Mouse (Mus musculus) midbrain, embryonic 10.5 days (tissue): ENCODE measurements around the gene Crtc1. TPM values are rescaled to one million over a fixed set of nuclear protein-coding genes. Genes with fewer than 3 reads are reported as not detected.

Experiments
- DNase-seq: peaks from one replicate; pipeline ENCODE4 v3.0.0-alpha.2; 2017; ENCODE audit warnings: low spot score
- H3K27ac ChIP-seq: fragments of 300-500 bp; sonication (generic); replicated peaks from 2 replicates; pipeline ENCODE4 v1.5.1; 2016; ENCODE audit warnings: mild to moderate bottlenecking
- H3K27me3 ChIP-seq: fragments of 300-500 bp; sonication (generic); 2 replicates; pipeline ENCODE4 v1.6.1; 2016; ENCODE audit warnings: low read depth, mild to moderate bottlenecking; ENCODE audit not compliant: poor library complexity, severe bottlenecking
- H3K36me3 ChIP-seq: fragments of 300-500 bp; sonication (generic); 2 replicates; pipeline ENCODE4 v1.6.1; 2016; ENCODE audit warnings: mild to moderate bottlenecking, moderate library complexity
- H3K4me1 ChIP-seq: fragments of 300-500 bp; sonication (generic); 2 replicates; pipeline ENCODE4 v1.6.1; 2016
- H3K4me3 ChIP-seq: fragments of 300-500 bp; sonication (generic); 2 replicates; pipeline ENCODE4 v1.5.1; 2016; ENCODE audit warnings: mild to moderate bottlenecking, moderate library complexity
- H3K9me3 ChIP-seq: fragments of 300-500 bp; sonication (generic); replicated peaks from 2 replicates; pipeline ENCODE4 v1.6.1; 2016; ENCODE audit warnings: mild to moderate bottlenecking
- WGBS: fragments of 180-500 bp; shearing (Covaris S2); methylation state at CpG from one replicate; pipeline ENCODE4 v1.1.7; 2016; 5-methylcytosine and 5-hydroxymethylcytosine counted together
- polyA plus RNA-seq: library from polyadenylated mRNA; unstranded; fragments of >200 nt; fragmentation: Nextera tagmentation; extraction: Ambion mirVana; gene quantifications from 2 replicates; pipeline ENCODE4 v1.2.1, GENCODE M21; 2016

Gene Crtc1
- polyA plus RNA-seq, 1 experiment from 2014 or later = 12.9 TPM

GRCm38 (mm10) chr8:70414310-70414946 is 25.0 kb downstream of the Crtc1 start:
- no peaks in the 10 kb centered on the region for H3K27me3 ChIP-seq
- WGBS = 90% methylated on average over 6 of the region's 6 CpGs
- DNase-seq = no peak

GRCm38 (mm10) chr8:70410281-70410680 is 29.1 kb downstream of the Crtc1 start:
- H3K27me3 ChIP-seq = no peaks in the 10 kb centered on the region
- H3K27ac ChIP-seq = 0 out of 2 replicates have a peak overlapping the region, but pooled peaks have one; percentile 17
- 0 out of 2 replicates have a peak, but pooled peaks cover 3% of the 10 kb centered on the region for H3K36me3 ChIP-seq
- H3K4me1 ChIP-seq = peaks cover 39% of the 10 kb centered on the region
- no peaks in the 10 kb centered on the region for H3K9me3 ChIP-seq
- no peak overlapping the region for H3K4me3 ChIP-seq
- DNase-seq = no peak
- 96% methylated on average over 5 of the region's 5 CpGs for WGBS

More at GRCm38 (mm10) chr8:70414310-70414946, 25.0 kb downstream of the Crtc1 start:
- Histone ChIP-seq H3K36me3 (0 out of 2 replicates have a peak, but pooled peaks cover 3% of the 10 kb centered on the region), H3K4me1 (peaks cover 35% of the 10 kb centered on the region), H3K4me3 (no peak overlapping the region), H3K27ac (no peak overlapping the region), H3K9me3 (no peaks in the 10 kb centered on the region)

- WGBS = 70% methylated on average over 9 of the region's 9 CpGs
- H3K4me3 ChIP-seq = no peak overlapping the region
- peak overlapping the region; percentile 74 for H3K27ac ChIP-seq
- DNase-seq = no peak
- H3K9me3 ChIP-seq = no peaks in the 10 kb centered on the region
- no peaks in the 10 kb centered on the region for H3K27me3 ChIP-seq
- peaks cover 5% of the 10 kb centered on the region; the same call in 1 of the 2 replicates for H3K36me3 ChIP-seq
- peaks cover 42% of the 10 kb centered on the region for H3K4me1 ChIP-seq
Observed at GRCm38 (mm10) chr8:70409455-70409871, 29.9 kb downstream of the Crtc1 start.

- 85% methylated on average over 10 of the region's 10 CpGs for WGBS
Observed at GRCm38 (mm10) chr8:70409019-70409418, 30.4 kb downstream of the Crtc1 start.

DNA sequence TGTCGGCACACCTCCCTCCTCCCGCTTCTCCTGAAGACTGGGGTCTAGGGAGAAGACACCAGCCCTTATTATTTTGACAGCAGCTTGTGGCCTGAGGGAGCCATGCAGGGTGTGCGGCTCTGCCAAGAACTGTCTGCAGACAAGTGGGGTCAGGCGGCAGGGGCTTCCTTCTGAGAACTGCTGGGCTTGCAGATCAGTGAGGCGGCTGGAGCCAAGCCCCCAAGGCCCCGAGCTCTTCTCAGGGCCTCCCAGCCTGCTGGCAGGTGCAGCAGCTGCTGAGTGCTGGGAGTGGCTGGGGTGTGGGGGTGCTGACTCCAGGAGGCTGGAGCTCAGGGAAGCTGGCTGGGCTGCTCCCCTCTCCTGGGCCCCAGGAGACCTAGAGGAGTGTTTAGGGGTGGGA is 31.1 kb downstream of the Crtc1 start:
- H3K27ac ChIP-seq = peak overlapping the region; percentile 74
- no peak for DNase-seq
- H3K4me1 ChIP-seq = peaks cover 42% of the 10 kb centered on the region
- H3K36me3 ChIP-seq = peaks cover 7% of the 10 kb centered on the region; the same call in 1 of the 2 replicates
- H3K27me3 ChIP-seq = no peaks in the 10 kb centered on the region
- no peaks in the 10 kb centered on the region for H3K9me3 ChIP-seq
- 65% methylated on average over 6 of the region's 6 CpGs for WGBS
- no peak overlapping the region for H3K4me3 ChIP-seq

More at GRCm38 (mm10) chr8:70409019-70409418, 30.4 kb downstream of the Crtc1 start:
- Histone ChIP-seq H3K36me3 (peaks cover 8% of the 10 kb centered on the region; the same call in 1 of the 2 replicates), H3K9me3 (no peaks in the 10 kb centered on the region), H3K27ac (peak overlapping the region; percentile 74), H3K4me3 (no peak overlapping the region), H3K4me1 (peaks cover 42% of the 10 kb centered on the region), H3K27me3 (no peaks in the 10 kb centered on the region)
- DNase-seq = no peak

DNA sequence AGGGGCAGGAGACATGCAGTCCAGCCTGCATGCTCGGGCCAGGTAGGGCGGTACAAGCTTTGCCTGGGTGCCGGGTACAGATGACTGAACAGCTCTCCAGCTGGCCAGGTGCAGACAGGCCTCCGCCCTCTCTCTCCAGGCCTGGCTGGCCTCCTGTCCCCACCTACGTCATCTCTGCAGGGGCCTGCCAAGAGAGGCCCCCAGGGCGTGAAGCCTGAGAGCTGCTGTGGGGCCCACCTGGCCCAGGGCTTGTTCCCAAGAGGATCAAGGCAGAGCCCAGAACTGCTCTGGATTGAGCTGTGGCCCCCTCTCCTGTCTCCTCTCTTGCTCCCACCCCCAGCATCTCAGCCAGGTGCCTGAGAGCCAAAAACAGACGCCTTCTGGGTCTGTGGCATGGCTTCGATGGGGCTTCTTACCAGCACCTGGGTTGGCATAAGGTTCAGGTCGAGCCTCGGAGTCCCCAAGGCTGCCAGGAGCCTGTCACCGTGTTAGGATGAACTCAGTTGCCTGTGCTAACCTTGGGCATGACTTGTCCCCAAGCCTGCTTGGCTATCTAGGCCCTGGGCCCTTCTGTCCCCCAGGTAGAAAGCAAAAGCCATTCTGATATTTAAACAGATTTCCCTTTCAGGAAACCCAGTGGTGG is 32.8 kb downstream of the Crtc1 start:
- Histone ChIP-seq H3K27me3 (no peaks in the 10 kb centered on the region), H3K36me3 (peaks cover 7% of the 10 kb centered on the region; the same call in 1 of the 2 replicates), H3K4me1 (peaks cover 42% of the 10 kb centered on the region), H3K27ac (peak overlapping the region; percentile 57; the same call in 1 of the 2 replicates), H3K9me3 (no peaks in the 10 kb centered on the region), H3K4me3 (no peak overlapping the region)
- 86% methylated on average over 11 of the region's 11 CpGs for WGBS
- DNase-seq = no peak

DNA sequence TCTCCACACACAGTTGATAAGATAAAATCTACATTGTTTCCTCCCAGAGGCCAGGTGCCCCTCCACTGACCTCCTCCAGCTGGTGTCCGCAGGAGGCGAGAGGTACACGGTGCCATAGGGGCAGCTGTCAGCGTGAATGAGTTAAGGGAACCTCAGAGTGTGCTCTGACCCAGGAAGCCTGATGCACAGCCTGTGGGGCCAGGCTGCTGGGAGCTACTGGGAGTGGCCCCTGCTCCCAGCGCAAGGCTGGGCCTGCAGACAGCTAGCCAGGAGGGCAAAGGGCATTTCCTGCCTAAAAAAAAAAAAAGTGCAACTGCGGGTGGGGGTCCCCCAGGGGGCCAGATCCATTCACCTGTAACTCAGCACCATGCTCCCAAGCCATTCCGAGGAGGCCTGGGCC is 34.2 kb downstream of the Crtc1 start:
- Histone ChIP-seq H3K4me1 (peaks cover 42% of the 10 kb centered on the region), H3K27ac (no peak overlapping the region), H3K4me3 (no peak overlapping the region), H3K36me3 (peaks cover 10% of the 10 kb centered on the region), H3K27me3 (no peaks in the 10 kb centered on the region), H3K9me3 (no peaks in the 10 kb centered on the region)
- 77% methylated on average over 7 of the region's 7 CpGs for WGBS
- no peak for DNase-seq

DNA sequence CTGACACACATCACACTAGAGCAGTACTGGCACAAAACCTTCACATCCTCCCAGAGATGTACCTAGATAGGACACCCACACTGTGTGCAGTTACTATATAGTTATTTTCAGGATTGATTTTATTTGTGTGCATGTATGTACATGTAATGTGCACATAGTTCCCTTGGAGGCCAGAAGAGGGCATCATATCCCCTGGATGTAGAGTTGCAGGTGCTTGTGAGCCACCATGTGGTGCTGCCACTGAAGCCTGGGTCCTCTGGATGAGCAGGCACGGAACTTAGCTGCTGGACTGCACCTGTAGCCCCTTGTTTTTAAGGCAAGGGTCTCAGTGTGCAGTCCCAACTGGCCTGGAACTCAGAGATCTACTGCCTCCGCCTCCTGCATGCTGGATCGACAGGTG is 35.2 kb downstream of the Crtc1 start:
- no peak overlapping the region for H3K27ac ChIP-seq
- no peak for DNase-seq
- H3K9me3 ChIP-seq = no peaks in the 10 kb centered on the region
- no peak overlapping the region for H3K4me3 ChIP-seq
- WGBS = 96% methylated on average over 3 of the region's 3 CpGs
- H3K4me1 ChIP-seq = peaks cover 37% of the 10 kb centered on the region
- H3K27me3 ChIP-seq = no peaks in the 10 kb centered on the region
- peaks cover 14% of the 10 kb centered on the region for H3K36me3 ChIP-seq

- Histone ChIP-seq H3K36me3 (peaks cover 13% of the 10 kb centered on the region), H3K9me3 (no peaks in the 10 kb centered on the region)
- WGBS = 91% methylated on average over 16 of the region's 16 CpGs
Observed at GRCm38 (mm10) chr8:70397611-70398563, 41.5 kb downstream of the Crtc1 start.

DNA sequence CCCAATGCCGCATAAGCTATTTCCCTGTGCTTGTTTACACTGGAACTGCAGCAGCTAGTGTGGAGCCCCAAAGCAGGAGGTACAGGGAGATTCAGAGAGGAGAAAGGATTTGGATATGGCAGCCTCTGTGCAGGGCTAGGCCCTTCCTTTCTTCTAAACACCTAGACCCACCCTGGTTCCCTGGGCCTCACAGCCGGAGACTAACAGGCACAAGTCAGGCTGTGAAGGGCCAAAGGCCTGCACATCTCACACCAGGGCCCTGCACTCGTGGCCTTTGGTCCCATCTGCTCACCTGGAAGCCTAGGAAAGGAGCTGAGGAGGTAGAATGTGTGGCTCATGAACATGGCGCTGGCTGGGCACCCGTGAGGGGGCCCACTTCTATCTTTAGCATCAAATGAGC is 43.2 kb downstream of the Crtc1 start:
- 83% methylated on average over 5 of the region's 5 CpGs for WGBS
- H3K27me3 ChIP-seq = no peaks in the 10 kb centered on the region

More at GRCm38 (mm10) chr8:70397611-70398563, 41.5 kb downstream of the Crtc1 start:
- H3K27me3 ChIP-seq = no peaks in the 10 kb centered on the region
- no peak for DNase-seq
- no peak overlapping the region for H3K27ac ChIP-seq
- H3K4me3 ChIP-seq = no peak overlapping the region
- H3K4me1 ChIP-seq = no peaks in the 10 kb centered on the region

GRCm38 (mm10) chr8:70395649-70396048 is 43.7 kb downstream of the Crtc1 start:
- Histone ChIP-seq H3K27me3 (no peaks in the 10 kb centered on the region), H3K27ac (no peak overlapping the region), H3K4me1 (no peaks in the 10 kb centered on the region), H3K4me3 (no peak overlapping the region), H3K36me3 (peaks cover 27% of the 10 kb centered on the region), H3K9me3 (no peaks in the 10 kb centered on the region)
- 91% methylated on average over 5 of the region's 5 CpGs for WGBS
- no peak for DNase-seq

More for the DNA sequence above, 43.2 kb downstream of the Crtc1 start:
- DNase-seq = no peak
- H3K9me3 ChIP-seq = no peaks in the 10 kb centered on the region
- H3K4me1 ChIP-seq = no peaks in the 10 kb centered on the region
- peaks cover 23% of the 10 kb centered on the region for H3K36me3 ChIP-seq
- H3K4me3 ChIP-seq = no peak overlapping the region
- H3K27ac ChIP-seq = no peak overlapping the region

DNA sequence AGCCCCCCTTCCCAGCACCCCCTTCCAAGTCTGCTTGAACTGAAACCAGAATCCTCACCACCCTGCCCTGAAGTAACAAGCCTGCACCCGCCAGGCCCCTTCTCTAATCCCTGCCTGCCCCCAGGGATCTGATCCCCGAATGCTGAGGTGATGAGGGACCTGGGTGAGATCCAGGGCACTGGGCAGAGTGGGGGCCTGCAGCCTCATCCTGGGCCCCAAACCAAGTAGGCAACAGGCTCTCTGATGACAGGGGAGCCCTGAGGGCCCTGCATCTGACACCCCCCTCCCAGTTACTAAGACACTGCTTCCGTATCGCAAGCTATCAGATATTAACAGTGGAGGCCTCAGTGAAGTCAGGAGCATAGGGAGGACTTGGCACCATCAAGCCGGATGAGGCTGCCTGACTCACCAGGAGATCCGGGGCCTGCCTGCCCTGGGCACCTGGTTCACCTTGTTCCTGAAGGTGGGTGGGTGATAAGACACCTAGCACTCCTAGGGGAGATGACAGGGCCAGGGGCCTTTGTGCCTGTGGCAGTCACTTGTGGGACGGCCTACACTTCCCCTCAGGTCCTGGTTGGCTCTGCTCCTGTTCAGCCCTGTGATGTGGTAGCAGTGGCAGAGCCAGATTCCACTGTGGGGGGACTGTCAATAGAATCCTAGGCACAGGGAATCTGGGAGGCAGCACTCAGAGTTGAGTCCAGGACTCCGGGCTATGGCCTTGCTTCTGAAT is 44.9 kb downstream of the Crtc1 start:
- Histone ChIP-seq H3K4me1 (no peaks in the 10 kb centered on the region), H3K27me3 (no peaks in the 10 kb centered on the region), H3K27ac (no peak overlapping the region), H3K9me3 (no peaks in the 10 kb centered on the region), H3K36me3 (peaks cover 20% of the 10 kb centered on the region), H3K4me3 (no peak overlapping the region)
- no peak for DNase-seq
- WGBS = 85% methylated on average over 8 of the region's 8 CpGs
